Mouse (Mus musculus): ENCODE results near the gene Itga5. TPM values are rescaled to one million over a fixed set of nuclear protein-coding genes. Genes with fewer than 3 reads are reported as not detected.

Itga5 gene
- total RNA-seq, 1 experiment, result 80.8 TPM

- no peak overlapping the region for H3K4me3 ChIP-seq (ENCODE audit: insufficient read depth in 1 of 2, low read depth in 1 of 2, low read length in 2 of 2, poor library complexity in 1 of 2, severe bottlenecking in 1 of 2)
- no peak overlapping the region for H3K27ac ChIP-seq (ENCODE audit: insufficient read depth, low read depth, low read length, poor library complexity, severe bottlenecking)
- H3K9ac ChIP-seq (ENCODE audit: insufficient read depth, low read depth, low read length, poor library complexity, severe bottlenecking), result no peak overlapping the region
- in situ Hi-C loops (cut with MboI; ENCODE audit: low sequenced_read_pairs in 2 of 2, unreplicated experiment in 2 of 2), result no loop called here
- H3K4me1 ChIP-seq (ENCODE audit: control insufficient read depth in 2 of 2, insufficient read depth in 2 of 2, low read length in 2 of 2, poor library complexity in 1 of 2), result peaks cover 11 to 29% of the 10 kb centered on the region in 2 experiments; a peak in 3 of 4 replicates
- H3K36me3 ChIP-seq (ENCODE audit: control insufficient read depth, insufficient read depth, low read length, poor library complexity, severe bottlenecking), result peaks cover 25% of the 10 kb centered on the region
- H3K9me3 ChIP-seq (ENCODE audit: control insufficient read depth, insufficient read depth, low read depth, low read length), result no peaks in the 10 kb centered on the region
- TF ChIP-seq HCFC1 (IDR thresholded peaks at IDR 0.05; ENCODE audit: borderline replicate concordance, insufficient read depth, low read length), result no peak
- TF ChIP-seq ZC3H11A (IDR thresholded peaks at IDR 0.05; ENCODE audit: borderline replicate concordance, low read depth, low read length), result peak; percentile 21; the same call in 1 of the 2 replicates
- TF ChIP-seq MAFK (IDR thresholded peaks at IDR 0.05; ENCODE audit: insufficient read depth, low read depth, low read length), result peak; percentile 58
- TF ChIP-seq CHD2 (IDR thresholded peaks at IDR 0.05; ENCODE audit: low read depth, low read length), result no peak
- TF ChIP-seq ZNF384 (IDR thresholded peaks at IDR 0.05; ENCODE audit: low read depth, low read length), result no peak
- no peak for DNase-seq (ENCODE audit: low read depth, low spot score)
Observed at GRCm38 (mm10) chr15:103342415-103342814, 24.1 kb downstream of the Itga5 start.

- H3K36me3 ChIP-seq (ENCODE audit: control insufficient read depth, insufficient read depth, low read length, poor library complexity, severe bottlenecking), result peaks cover 24% of the 10 kb centered on the region
- H3K27ac ChIP-seq (ENCODE audit: insufficient read depth, low read depth, low read length, poor library complexity, severe bottlenecking), result no peak overlapping the region
- TF ChIP-seq MAFK (IDR thresholded peaks at IDR 0.05; ENCODE audit: insufficient read depth, low read depth, low read length) (no peak), ZC3H11A (IDR thresholded peaks at IDR 0.05; ENCODE audit: borderline replicate concordance, low read depth, low read length) (no peak), HCFC1 (IDR thresholded peaks at IDR 0.05; ENCODE audit: borderline replicate concordance, insufficient read depth, low read length) (no peak), ZNF384 (IDR thresholded peaks at IDR 0.05; ENCODE audit: low read depth, low read length) (no peak), CHD2 (IDR thresholded peaks at IDR 0.05; ENCODE audit: low read depth, low read length) (no peak)
- H3K9me3 ChIP-seq (ENCODE audit: control insufficient read depth, insufficient read depth, low read depth, low read length), result no peaks in the 10 kb centered on the region
- in situ Hi-C loops (cut with MboI; ENCODE audit: low sequenced_read_pairs in 2 of 2, unreplicated experiment in 2 of 2), result no loop called here
- H3K9ac ChIP-seq (ENCODE audit: insufficient read depth, low read depth, low read length, poor library complexity, severe bottlenecking), result peak overlapping the region; percentile 21; the same call in 1 of the 2 replicates
- H3K4me1 ChIP-seq (ENCODE audit: control insufficient read depth in 2 of 2, insufficient read depth in 2 of 2, low read length in 2 of 2, poor library complexity in 1 of 2), result peaks cover 11 to 34% of the 10 kb centered on the region in 2 experiments; a peak in 3 of 4 replicates
- DNase-seq (ENCODE audit: low read depth, low spot score), result no peak
- no peak overlapping the region for H3K4me3 ChIP-seq (ENCODE audit: insufficient read depth in 1 of 2, low read depth in 1 of 2, low read length in 2 of 2, poor library complexity in 1 of 2, severe bottlenecking in 1 of 2)
Observed at GRCm38 (mm10) chr15:103341547-103341946, 25.0 kb downstream of the Itga5 start.

- H3K9ac ChIP-seq (ENCODE audit: insufficient read depth, low read depth, low read length, poor library complexity, severe bottlenecking), result peak overlapping the region; percentile 8; the same call in 1 of the 2 replicates
- H3K27ac ChIP-seq (ENCODE audit: insufficient read depth, low read depth, low read length, poor library complexity, severe bottlenecking), result no peak overlapping the region
- peaks cover 18% of the 10 kb centered on the region for H3K36me3 ChIP-seq (ENCODE audit: control insufficient read depth, insufficient read depth, low read length, poor library complexity, severe bottlenecking)
- H3K9me3 ChIP-seq (ENCODE audit: control insufficient read depth, insufficient read depth, low read depth, low read length), result no peaks in the 10 kb centered on the region
- TF ChIP-seq HCFC1 (IDR thresholded peaks at IDR 0.05; ENCODE audit: borderline replicate concordance, insufficient read depth, low read length) (no peak), ZNF384 (IDR thresholded peaks at IDR 0.05; ENCODE audit: low read depth, low read length) (no peak), ZC3H11A (IDR thresholded peaks at IDR 0.05; ENCODE audit: borderline replicate concordance, low read depth, low read length) (no peak), MAFK (IDR thresholded peaks at IDR 0.05; ENCODE audit: insufficient read depth, low read depth, low read length) (no peak), CHD2 (IDR thresholded peaks at IDR 0.05; ENCODE audit: low read depth, low read length) (no peak)
- H3K4me3 ChIP-seq (ENCODE audit: insufficient read depth in 1 of 2, low read depth in 1 of 2, low read length in 2 of 2, poor library complexity in 1 of 2, severe bottlenecking in 1 of 2), result no peak overlapping the region; a peak in 1 of 4 replicates
- in situ Hi-C loops (cut with MboI; ENCODE audit: low sequenced_read_pairs in 2 of 2, unreplicated experiment in 2 of 2), result no loop called here
- no peak for DNase-seq (ENCODE audit: low read depth, low spot score)
- H3K4me1 ChIP-seq (ENCODE audit: control insufficient read depth in 2 of 2, insufficient read depth in 2 of 2, low read length in 2 of 2, poor library complexity in 1 of 2), result peaks cover 11 to 38% of the 10 kb centered on the region in 2 experiments; a peak in 3 of 4 replicates
Observed at GRCm38 (mm10) chr15:103340786-103341185, 25.8 kb downstream of the Itga5 start.

GRCm38 (mm10) chr15:103339961-103340337, 26.6 kb downstream of the Itga5 start, which contains the start of gene Zfp385a:
Gene Zfp385a (minus strand): TSS chr15:103340093.
- in situ Hi-C loops (cut with MboI; ENCODE audit: low sequenced_read_pairs in 2 of 2, unreplicated experiment in 2 of 2), result no loop called here
- H3K4me1 ChIP-seq (ENCODE audit: control insufficient read depth in 2 of 2, insufficient read depth in 2 of 2, low read length in 2 of 2, poor library complexity in 1 of 2), result peaks cover 11 to 43% of the 10 kb centered on the region in 2 experiments; a peak in 3 of 4 replicates
- H3K27ac ChIP-seq (ENCODE audit: insufficient read depth, low read depth, low read length, poor library complexity, severe bottlenecking), result no peak within 1 kb of the TSS
- H3K4me3 ChIP-seq (ENCODE audit: insufficient read depth in 1 of 2, low read depth in 1 of 2, low read length in 2 of 2, poor library complexity in 1 of 2, severe bottlenecking in 1 of 2), result peak within 1 kb of the TSS; percentile 71 to 88
- H3K9ac ChIP-seq (ENCODE audit: insufficient read depth, low read depth, low read length, poor library complexity, severe bottlenecking), result peak within 1 kb of the TSS; percentile 13
- no peak for DNase-seq (ENCODE audit: low read depth, low spot score)
- H3K9me3 ChIP-seq (ENCODE audit: control insufficient read depth, insufficient read depth, low read depth, low read length), result no peaks in the 10 kb centered on the region
- peaks cover 12% of the 10 kb centered on the region for H3K36me3 ChIP-seq (ENCODE audit: control insufficient read depth, insufficient read depth, low read length, poor library complexity, severe bottlenecking)
- no peak for TF ChIP-seq MAFK (IDR thresholded peaks at IDR 0.05; ENCODE audit: insufficient read depth, low read depth, low read length)
